14 mouse cellular contexts compared by ENCODE assay signal in the genomic region with DNA sequence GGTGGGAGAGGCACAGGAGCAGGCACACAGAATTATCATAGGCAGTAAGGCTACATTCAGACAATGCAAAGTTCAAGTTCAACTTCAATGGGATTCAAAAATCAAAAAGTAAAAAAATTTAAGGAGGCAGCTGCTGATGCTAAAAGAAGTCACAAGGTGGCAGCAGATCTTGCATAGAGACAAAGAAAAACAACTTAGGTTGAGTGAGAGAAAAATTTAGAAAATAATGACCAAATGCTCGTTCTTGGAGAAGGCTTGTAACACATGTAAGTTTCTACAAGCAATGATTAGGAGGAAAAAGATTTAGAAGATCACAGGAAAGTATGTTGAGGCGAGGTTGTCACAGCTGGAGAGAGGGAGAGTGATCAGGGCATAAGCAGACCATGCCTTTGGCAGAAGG. TPM values are rescaled to one million over a fixed set of nuclear protein-coding genes. Genes with fewer than 3 reads are reported as not detected.
A peak's percentile ranks its signal among the peaks of the same experiment; 100 is the strongest.
DNase-seq lines count a peak whose midpoint lies in the region; ATAC-seq lines count a peak whose summit lies in the region.
"Had no signal": no experiment of that assay in that cellular context is flagged by ENCODE, and none has a peak within 500 bp of the region (broad histone marks: within the 10 kb centered on the region; RNA-seq: fewer than 3 reads in every experiment).

No protein-coding gene starts in this region.

- H3K27me3 ChIP-seq in hindbrain, embryonic 14.5 days (ENCODE audit: control insufficient read depth, insufficient read depth, low read length), result no peaks in the 10 kb centered on the region
- H3K27me3 ChIP-seq in hindbrain, embryonic 13.5 days, result no peaks in the 10 kb centered on the region
- H3K27me3 ChIP-seq in midbrain, embryonic 11.5 days (ENCODE audit: control insufficient read depth, insufficient read depth, low read length), result no peaks in the 10 kb centered on the region
- no peaks in the 10 kb centered on the region for H3K27me3 ChIP-seq in midbrain, embryonic 13.5 days
- H3K27me3 ChIP-seq in intestine, embryonic 16.5 days (replicated peaks; ENCODE audit: control insufficient read depth, insufficient read depth, low read length), result no peaks in the 10 kb centered on the region
- H3K27me3 ChIP-seq: hindbrain, embryonic 15.5 days had no signal

- no peak overlapping the region for H3K4me3 ChIP-seq in hindbrain, embryonic 14.5 days (replicated peaks; ENCODE audit: low read length)
- H3K4me3 ChIP-seq in hindbrain, embryonic 13.5 days, result no peak overlapping the region
- no peak overlapping the region for H3K4me3 ChIP-seq in midbrain, embryonic 11.5 days (ENCODE audit: low read depth, low read length)
- H3K4me3 ChIP-seq in midbrain, embryonic 13.5 days (replicated peaks), result no peak overlapping the region
- H3K4me3 ChIP-seq in intestine, embryonic 16.5 days (ENCODE audit: low read length), result no peak overlapping the region
- H3K4me3 ChIP-seq: erythroblast, embryonic 14.5 days; hindbrain, embryonic 15.5 days had no signal

- no peak for ATAC-seq in hindbrain, embryonic 14.5 days (ENCODE audit: low FRiP score)
- ATAC-seq in hindbrain, embryonic 13.5 days (ENCODE audit: low FRiP score), result no peak
- ATAC-seq in midbrain, embryonic 11.5 days (ENCODE audit: low FRiP score), result no peak
- no peak for ATAC-seq in midbrain, embryonic 13.5 days
- ATAC-seq in intestine, embryonic 16.5 days, result no peak

- H3K9ac ChIP-seq in hindbrain, embryonic 14.5 days, result no peak overlapping the region
- no peak overlapping the region for H3K9ac ChIP-seq in hindbrain, embryonic 13.5 days
- no peak overlapping the region for H3K9ac ChIP-seq in midbrain, embryonic 11.5 days (ENCODE audit: low read length)
- H3K9ac ChIP-seq in midbrain, embryonic 13.5 days (replicated peaks), result no peak overlapping the region
- no peak overlapping the region for H3K9ac ChIP-seq in intestine, embryonic 16.5 days (ENCODE audit: low read depth, low read length)
- H3K9ac ChIP-seq: hindbrain, embryonic 15.5 days had no signal

- H3K4me2 ChIP-seq in hindbrain, embryonic 14.5 days (replicated peaks), result no peak overlapping the region
- no peak overlapping the region for H3K4me2 ChIP-seq in hindbrain, embryonic 13.5 days
- no peak overlapping the region for H3K4me2 ChIP-seq in midbrain, embryonic 11.5 days
- H3K4me2 ChIP-seq in midbrain, embryonic 13.5 days (replicated peaks), result no peak overlapping the region
- no peak overlapping the region for H3K4me2 ChIP-seq in intestine, embryonic 16.5 days (ENCODE audit: low read depth, low read length)
- H3K4me2 ChIP-seq: hindbrain, embryonic 15.5 days had no signal

- H3K9me3 ChIP-seq in hindbrain, embryonic 14.5 days (ENCODE audit: control insufficient read depth, low read length), result no peaks in the 10 kb centered on the region
- no peaks in the 10 kb centered on the region for H3K9me3 ChIP-seq in hindbrain, embryonic 13.5 days
- H3K9me3 ChIP-seq in midbrain, embryonic 11.5 days (ENCODE audit: control insufficient read depth, low read length), result no peaks in the 10 kb centered on the region
- H3K9me3 ChIP-seq in midbrain, embryonic 13.5 days, result no peaks in the 10 kb centered on the region
- H3K9me3 ChIP-seq in intestine, embryonic 16.5 days (ENCODE audit: control insufficient read depth, low read length), result no peaks in the 10 kb centered on the region
- H3K9me3 ChIP-seq: hindbrain, embryonic 15.5 days had no signal

- intact Hi-C loops in heart, postnatal 14 days (cut with DNase I), result loop anchor here (2.0 kb wide), 1 partner anchor 253 kb away; no protein-coding TSS in a partner anchor

- H3K4me1 ChIP-seq in hindbrain, embryonic 14.5 days (replicated peaks; ENCODE audit: control insufficient read depth, insufficient read depth, low read length), result no peaks in the 10 kb centered on the region
- H3K4me1 ChIP-seq in hindbrain, embryonic 13.5 days (replicated peaks), result no peaks in the 10 kb centered on the region
- no peaks in the 10 kb centered on the region for H3K4me1 ChIP-seq in midbrain, embryonic 11.5 days (ENCODE audit: control insufficient read depth, insufficient read depth, low read length)
- H3K4me1 ChIP-seq in midbrain, embryonic 13.5 days (replicated peaks), result no peaks in the 10 kb centered on the region
- H3K4me1 ChIP-seq in intestine, embryonic 16.5 days (ENCODE audit: control insufficient read depth, insufficient read depth, low read length), result no peaks in the 10 kb centered on the region
- H3K4me1 ChIP-seq: hindbrain, embryonic 15.5 days had no signal

- no peak overlapping the region for H3K27ac ChIP-seq in hindbrain, embryonic 14.5 days
- no peak overlapping the region for H3K27ac ChIP-seq in hindbrain, embryonic 13.5 days
- H3K27ac ChIP-seq in midbrain, embryonic 11.5 days (ENCODE audit: low read depth, low read length), result no peak overlapping the region
- no peak overlapping the region for H3K27ac ChIP-seq in midbrain, embryonic 13.5 days
- no peak overlapping the region for H3K27ac ChIP-seq in intestine, embryonic 16.5 days (ENCODE audit: low read length)
- H3K27ac ChIP-seq: hindbrain, embryonic 15.5 days; macrophage had no signal

- H3K36me3 ChIP-seq in hindbrain, embryonic 14.5 days (replicated peaks; ENCODE audit: control insufficient read depth, insufficient read depth), result no peaks in the 10 kb centered on the region
- H3K36me3 ChIP-seq in hindbrain, embryonic 13.5 days, result no peaks in the 10 kb centered on the region
- no peaks in the 10 kb centered on the region for H3K36me3 ChIP-seq in midbrain, embryonic 11.5 days (ENCODE audit: control insufficient read depth, insufficient read depth, low read length)
- H3K36me3 ChIP-seq in midbrain, embryonic 13.5 days, result no peaks in the 10 kb centered on the region
- H3K36me3 ChIP-seq in intestine, embryonic 16.5 days (ENCODE audit: control insufficient read depth, insufficient read depth, low read length), result no peaks in the 10 kb centered on the region
- H3K36me3 ChIP-seq: hindbrain, embryonic 15.5 days had no signal

- 62% methylated on average over 2 of the region's 2 CpGs for WGBS in hindbrain, embryonic 14.5 days
- 51% methylated on average over 2 of the region's 2 CpGs for WGBS in hindbrain, embryonic 13.5 days
- WGBS in midbrain, embryonic 11.5 days, result 57% methylated on average over 2 of the region's 2 CpGs
- 47% methylated on average over 2 of the region's 2 CpGs for WGBS in midbrain, embryonic 13.5 days
- WGBS in intestine, embryonic 16.5 days, result 38% methylated on average over 2 of the region's 2 CpGs

- peak; percentile 64 for DNase-seq in hindbrain, embryonic 14.5 days (ENCODE audit: low spot score)
- DNase-seq in midbrain, embryonic 11.5 days (ENCODE audit: low spot score, missing footprints), result peak; percentile 87
- DNase-seq in NIH3T3 (ENCODE audit: low read depth), result peak; percentile 53
- peak; percentile 31 for DNase-seq in induced T-regulatory cell, adult 2 months (ENCODE audit: low read depth)
- DNase-seq in heart, postnatal 14 days, result no peak

RNA-seq across cellular contexts. Expression of a gene that starts 0.7 kb away (rescaled TPM):
- not detected in 2 replicates for polyA plus RNA-seq in hindbrain, embryonic 14.5 days (2014; fragmentation: Nextera tagmentation; extraction: Ambion mirVana)
- not detected in 2 replicates for polyA plus RNA-seq in hindbrain, embryonic 13.5 days (2015; fragmentation: Nextera tagmentation; extraction: Ambion mirVana)
- polyA plus RNA-seq in midbrain, embryonic 11.5 days (2014; fragmentation: Nextera tagmentation; extraction: Ambion mirVana), result not detected in 2 replicates
- not detected in 2 replicates for polyA plus RNA-seq in midbrain, embryonic 13.5 days (2015; fragmentation: Nextera tagmentation; extraction: Ambion mirVana)
- not detected in 2 replicates for polyA plus RNA-seq in intestine, embryonic 16.5 days (2015; fragmentation: Nextera tagmentation; extraction: Ambion mirVana)
- total RNA-seq in heart, postnatal 14 days (2021), result not detected
- total RNA-seq: left cerebral cortex, postnatal 10 days; neutrophil, adult 5-6 weeks had no signal
- polyA plus RNA-seq: erythroblast, embryonic 14.5 days; gonadal fat pad, adult 2 months; hindbrain, embryonic 15.5 days; macrophage had no signal

RNA-seq across cellular contexts. Expression of a gene that starts 6.8 kb away (rescaled TPM):
- polyA plus RNA-seq in hindbrain, embryonic 14.5 days (2014; fragmentation: Nextera tagmentation; extraction: Ambion mirVana), result not detected in 2 replicates
- polyA plus RNA-seq in hindbrain, embryonic 13.5 days (2015; fragmentation: Nextera tagmentation; extraction: Ambion mirVana), result not detected in 2 replicates
- polyA plus RNA-seq in midbrain, embryonic 11.5 days (2014; fragmentation: Nextera tagmentation; extraction: Ambion mirVana), result not detected in 2 replicates
- not detected in 2 replicates for polyA plus RNA-seq in midbrain, embryonic 13.5 days (2015; fragmentation: Nextera tagmentation; extraction: Ambion mirVana)
- not detected in 2 replicates for polyA plus RNA-seq in intestine, embryonic 16.5 days (2015; fragmentation: Nextera tagmentation; extraction: Ambion mirVana)
- not detected for total RNA-seq in heart, postnatal 14 days (2021)
- total RNA-seq: left cerebral cortex, postnatal 10 days; neutrophil, adult 5-6 weeks had no signal
- polyA plus RNA-seq: erythroblast, embryonic 14.5 days; gonadal fat pad, adult 2 months; hindbrain, embryonic 15.5 days; macrophage had no signal

RNA-seq across cellular contexts. Expression of a gene that starts 21.7 kb away (rescaled TPM):
- polyA plus RNA-seq in hindbrain, embryonic 14.5 days (2014; fragmentation: Nextera tagmentation; extraction: Ambion mirVana), result 8.3 and 8.4 TPM in 2 replicates
- 7.2 and 8.0 TPM in 2 replicates for polyA plus RNA-seq in hindbrain, embryonic 13.5 days (2015; fragmentation: Nextera tagmentation; extraction: Ambion mirVana)
- polyA plus RNA-seq in midbrain, embryonic 11.5 days (2014; fragmentation: Nextera tagmentation; extraction: Ambion mirVana), result 9.5 and 10.8 TPM in 2 replicates
- 7.3 and 8.0 TPM in 2 replicates for polyA plus RNA-seq in midbrain, embryonic 13.5 days (2015; fragmentation: Nextera tagmentation; extraction: Ambion mirVana)
- polyA plus RNA-seq in intestine, embryonic 16.5 days (2015; fragmentation: Nextera tagmentation; extraction: Ambion mirVana), result 9.3 and 9.6 TPM in 2 replicates
- total RNA-seq in heart, postnatal 14 days (2021), result 1 to 10 TPM; 7.7 to 8.7 TPM
- polyA plus RNA-seq: erythroblast, embryonic 14.5 days had no signal

RNA-seq across cellular contexts. Expression of a gene that starts 27.1 kb away (rescaled TPM):
- not detected in 2 replicates for polyA plus RNA-seq in hindbrain, embryonic 14.5 days (2014; fragmentation: Nextera tagmentation; extraction: Ambion mirVana)
- not detected in 2 replicates for polyA plus RNA-seq in hindbrain, embryonic 13.5 days (2015; fragmentation: Nextera tagmentation; extraction: Ambion mirVana)
- not detected in 2 replicates for polyA plus RNA-seq in midbrain, embryonic 11.5 days (2014; fragmentation: Nextera tagmentation; extraction: Ambion mirVana)
- polyA plus RNA-seq in midbrain, embryonic 13.5 days (2015; fragmentation: Nextera tagmentation; extraction: Ambion mirVana), result not detected in 2 replicates
- polyA plus RNA-seq in intestine, embryonic 16.5 days (2015; fragmentation: Nextera tagmentation; extraction: Ambion mirVana), result not detected in 2 replicates
- not detected for total RNA-seq in heart, postnatal 14 days (2021)
- total RNA-seq: left cerebral cortex, postnatal 10 days had no signal
- polyA plus RNA-seq: erythroblast, embryonic 14.5 days; gonadal fat pad, adult 2 months; hindbrain, embryonic 15.5 days; macrophage had no signal

RNA-seq across cellular contexts. Expression of a gene that starts 30.3 kb away (rescaled TPM):
- not detected in 2 replicates for polyA plus RNA-seq in hindbrain, embryonic 14.5 days (2014; fragmentation: Nextera tagmentation; extraction: Ambion mirVana)
- not detected in 2 replicates for polyA plus RNA-seq in hindbrain, embryonic 13.5 days (2015; fragmentation: Nextera tagmentation; extraction: Ambion mirVana)
- not detected in 2 replicates for polyA plus RNA-seq in midbrain, embryonic 11.5 days (2014; fragmentation: Nextera tagmentation; extraction: Ambion mirVana)
- polyA plus RNA-seq in midbrain, embryonic 13.5 days (2015; fragmentation: Nextera tagmentation; extraction: Ambion mirVana), result not detected in 2 replicates
- not detected in 2 replicates for polyA plus RNA-seq in intestine, embryonic 16.5 days (2015; fragmentation: Nextera tagmentation; extraction: Ambion mirVana)
- total RNA-seq in heart, postnatal 14 days (2021), result not detected
- total RNA-seq: left cerebral cortex, postnatal 10 days; neutrophil, adult 5-6 weeks had no signal
- polyA plus RNA-seq: erythroblast, embryonic 14.5 days; gonadal fat pad, adult 2 months; hindbrain, embryonic 15.5 days; macrophage had no signal

Comparison
In these comparisons a context has a peak if more than half of its experiments do, and no peak if none do; other contexts are left out.
1. DNase-seq: peak in hindbrain, embryonic 14.5 days (single experiment), midbrain, embryonic 11.5 days (single experiment), NIH3T3 (single experiment) and induced T-regulatory cell, adult 2 months (single experiment); none in heart, postnatal 14 days (0 of 2).